Mouse (Mus musculus) stomach, postnatal 0 days (tissue): ENCODE results near the gene Cyp4b1.

Source experiments
- CTCF ChIP-seq: IDR thresholded peaks from 2 replicates; pipeline ENCODE4 v1.5.1; 2016; ENCODE audit warnings: antibody characterized with exemption, low read depth, mild to moderate bottlenecking, moderate library complexity
- EP300 ChIP-seq: optimal IDR thresholded peaks from 2 replicates; pipeline ENCODE3; 2016; ENCODE audit warnings: antibody characterized with exemption

- TF ChIP-seq CTCF (no peak), EP300 (no peak)
Measured at GRCm38 (mm10) chr4:115647580-115647979, at the start of gene Cyp4b1.
